Mouse (Mus musculus): ENCODE measurements around the gene Sppl2c.
A peak's percentile ranks its signal among the peaks of the same experiment; 100 is the strongest.
"Not testable (repeated sequence)": the region's sequence is repeated elsewhere in the genome, so short reads cannot be mapped to it uniquely, and the experiment has no call there.

Gene Sppl2c

DNA sequence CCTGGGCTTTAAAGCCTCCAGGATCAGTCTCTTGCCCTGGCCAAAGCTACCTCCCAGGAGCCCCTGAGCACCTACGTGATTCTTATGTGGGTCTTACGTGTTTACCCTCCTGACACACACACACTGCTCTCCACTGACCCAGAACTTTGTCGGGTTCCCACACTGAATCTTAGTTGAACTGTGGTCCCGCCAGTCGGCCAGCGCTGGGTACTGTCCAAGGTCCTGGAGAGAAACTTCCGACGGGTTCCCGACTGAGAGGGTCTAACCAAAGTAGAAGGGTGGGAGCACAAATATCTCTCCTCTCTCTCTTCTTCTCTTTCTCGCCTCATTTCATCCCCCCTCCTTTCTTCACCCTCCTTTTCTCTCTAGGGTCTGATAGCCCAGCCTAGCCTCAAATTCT, 11.7 kb downstream of the Sppl2c start:
- peak in 1 of 2 experiments; percentile 57 for DNase-seq

DNA sequence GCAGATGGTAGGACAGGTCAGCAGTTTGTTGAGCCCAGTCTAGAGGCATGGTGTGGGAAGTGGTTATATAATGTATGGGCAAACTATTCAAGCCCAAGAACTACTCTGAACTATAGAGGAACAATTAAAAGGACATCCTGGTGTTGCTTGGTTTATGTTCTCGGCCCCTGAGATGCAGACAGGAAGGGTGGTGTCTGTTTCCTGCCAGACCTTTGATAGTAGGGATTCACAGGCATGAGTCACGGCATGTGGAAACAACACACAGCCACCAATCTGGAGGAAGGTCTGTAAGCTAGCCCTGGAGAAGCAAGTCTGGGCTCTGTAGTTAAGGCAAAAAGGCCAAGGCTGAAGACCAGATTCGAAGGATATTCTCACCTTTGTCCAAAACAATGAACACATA, 17.1 kb downstream of the Sppl2c start:
- no peak for DNase-seq

DNA sequence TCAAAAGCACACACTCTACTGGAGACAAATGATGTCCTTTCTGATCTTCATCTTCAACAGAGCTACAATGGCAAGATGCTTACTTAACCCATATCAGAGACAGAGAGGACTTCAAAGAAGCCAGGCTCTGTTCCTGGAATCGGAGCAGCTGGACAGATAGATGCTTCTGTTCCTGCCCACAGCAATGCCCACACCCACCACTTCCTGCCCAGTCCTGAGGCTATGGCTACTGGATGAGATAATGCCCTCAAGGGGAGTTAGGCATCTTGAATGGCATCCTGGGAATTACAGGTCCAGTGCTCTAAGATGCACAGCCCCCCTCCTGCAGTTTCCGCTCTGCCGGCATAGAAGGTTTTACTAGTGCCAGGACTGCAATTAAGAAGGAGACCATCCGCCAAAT, 20.4 kb downstream of the Sppl2c start:
- DNase-seq, result no peak

DNA sequence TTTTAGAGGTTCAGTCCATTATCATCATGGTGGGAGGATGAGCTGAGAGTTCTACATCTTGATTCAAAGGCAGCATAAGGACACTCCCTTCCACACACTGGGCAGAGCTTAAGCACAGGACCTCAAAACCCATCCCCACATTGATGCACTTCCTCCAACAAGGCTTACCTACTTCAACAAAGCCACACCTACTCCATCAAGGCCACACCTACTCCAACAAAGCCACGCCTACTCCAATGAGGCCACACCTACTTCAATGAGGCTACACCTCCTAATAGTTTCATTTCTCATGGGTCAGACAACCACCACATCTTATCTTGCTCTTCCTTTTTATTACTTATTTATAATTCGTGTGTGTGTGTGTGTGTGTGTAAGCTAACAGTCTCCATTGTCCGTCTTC, 22.9 kb downstream of the Sppl2c start:
- no peak for DNase-seq

DNA sequence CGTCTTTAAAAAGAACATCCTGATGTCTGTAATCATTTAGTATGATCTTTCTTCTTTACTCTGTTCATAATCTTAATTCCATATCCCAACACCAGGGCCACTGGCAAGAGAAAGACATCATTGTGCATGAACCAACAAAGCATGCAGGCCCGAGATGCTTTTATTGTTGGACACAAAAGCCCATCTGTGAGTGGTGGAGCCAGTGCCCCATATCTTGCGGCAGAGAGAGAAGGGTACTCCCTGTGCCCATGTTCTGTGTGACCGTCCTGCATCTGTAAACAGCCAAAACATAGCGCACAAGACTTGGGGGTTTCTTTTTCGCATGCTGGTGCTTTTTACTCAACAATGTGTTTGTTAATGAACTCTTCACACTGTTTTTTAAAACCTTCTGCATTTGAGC, 25.1 kb downstream of the Sppl2c start:
- no peak for DNase-seq

DNA sequence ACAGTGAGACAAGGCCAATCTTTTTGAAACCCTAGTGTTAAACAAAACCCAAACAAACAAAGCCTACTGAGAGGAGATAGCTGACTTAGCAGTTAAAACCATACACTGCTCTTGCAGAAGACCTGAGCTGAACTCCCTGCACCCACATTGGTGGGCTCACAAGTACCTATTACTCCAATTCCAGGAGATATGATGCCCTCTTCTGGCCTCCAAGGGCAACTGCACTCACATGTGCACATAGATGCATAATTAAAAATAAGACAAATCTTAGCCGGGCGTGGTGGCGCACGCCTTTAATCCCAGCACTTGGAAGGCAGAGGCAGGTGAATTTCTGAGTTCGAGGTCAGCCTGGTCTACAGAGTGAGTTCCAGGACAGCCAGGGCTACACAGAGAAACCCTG, 28.0 kb downstream of the Sppl2c start:
- not testable (repeated sequence) for DNase-seq

DNA sequence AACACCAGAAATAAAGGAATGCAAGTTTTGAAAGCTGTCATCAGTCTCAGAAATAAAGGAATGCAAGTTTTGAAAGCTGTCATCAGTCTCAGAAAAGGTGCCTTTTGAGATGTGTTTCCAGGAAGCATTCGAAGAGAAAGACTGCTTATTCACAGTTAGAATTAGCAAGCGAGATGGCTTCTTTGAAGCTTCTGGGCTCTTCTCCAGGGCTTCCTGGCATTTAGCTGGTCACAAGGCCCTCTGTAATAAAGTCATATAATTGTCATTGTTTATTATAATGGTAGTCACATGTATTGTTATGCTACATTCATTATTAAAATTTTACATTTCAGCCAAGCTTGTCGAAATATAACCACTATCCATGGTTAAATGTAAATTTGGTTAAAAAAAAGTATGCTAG, 31.9 kb downstream of the Sppl2c start:
- no peak for DNase-seq

DNA sequence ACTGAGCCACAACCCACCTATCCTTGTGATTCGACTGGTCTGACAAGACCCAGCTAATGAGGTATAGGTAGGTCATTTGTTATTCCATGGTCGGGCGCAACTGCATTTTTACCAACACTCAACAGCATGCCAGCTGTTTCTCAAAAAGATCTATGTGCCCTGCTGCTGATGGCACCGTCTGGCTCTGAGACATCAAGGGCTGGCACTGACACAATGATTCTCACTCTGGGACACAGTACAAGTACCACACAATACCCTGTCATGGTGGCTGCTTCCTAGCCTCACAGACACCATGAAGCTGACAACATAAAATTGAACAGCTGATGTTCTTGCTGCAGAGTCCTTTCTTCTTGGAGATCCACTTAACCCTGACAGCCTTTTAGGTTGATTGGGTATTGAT, 34.2 kb downstream of the Sppl2c start:
- no peak for DNase-seq

DNA sequence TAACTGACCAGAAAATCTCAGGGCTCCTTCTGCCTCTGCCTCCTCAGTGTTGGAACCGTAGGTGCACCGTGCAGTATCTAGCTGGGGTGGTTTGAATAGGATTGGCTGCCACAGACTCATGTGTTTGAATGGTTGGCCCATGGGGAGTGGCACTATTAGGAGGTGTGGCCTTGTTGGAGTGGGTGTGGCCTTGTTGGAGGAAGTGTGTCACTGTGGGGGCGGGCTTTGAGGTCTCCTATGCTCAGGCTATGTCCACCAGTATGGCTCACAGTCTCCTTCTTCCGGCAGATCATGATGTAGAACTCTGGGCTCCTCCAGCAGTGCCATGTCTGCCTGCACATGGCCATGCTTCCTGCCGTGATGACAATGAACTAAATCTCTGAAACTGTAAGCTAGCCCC, 35.6 kb downstream of the Sppl2c start:
- no peak for DNase-seq

DNA sequence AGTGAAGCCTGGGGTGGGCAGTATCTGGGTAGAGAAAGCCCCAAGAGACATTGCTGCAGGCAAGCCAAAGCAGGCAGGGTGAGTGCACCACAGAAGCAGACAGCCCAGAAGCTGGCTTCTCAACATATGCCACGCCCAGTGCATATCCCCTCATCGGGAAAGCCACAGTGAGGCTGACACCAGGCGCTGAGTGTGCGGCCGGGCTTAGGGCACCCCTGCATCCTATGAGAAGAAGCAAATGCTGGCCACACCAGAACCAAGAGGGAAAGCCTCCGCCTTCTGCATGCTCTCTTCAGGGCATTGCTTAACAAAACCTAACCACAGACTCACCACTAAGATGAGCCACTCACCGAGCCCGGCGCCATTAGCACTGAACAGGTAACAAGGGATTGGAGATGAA, 37.2 kb downstream of the Sppl2c start:
- no peak for DNase-seq

DNA sequence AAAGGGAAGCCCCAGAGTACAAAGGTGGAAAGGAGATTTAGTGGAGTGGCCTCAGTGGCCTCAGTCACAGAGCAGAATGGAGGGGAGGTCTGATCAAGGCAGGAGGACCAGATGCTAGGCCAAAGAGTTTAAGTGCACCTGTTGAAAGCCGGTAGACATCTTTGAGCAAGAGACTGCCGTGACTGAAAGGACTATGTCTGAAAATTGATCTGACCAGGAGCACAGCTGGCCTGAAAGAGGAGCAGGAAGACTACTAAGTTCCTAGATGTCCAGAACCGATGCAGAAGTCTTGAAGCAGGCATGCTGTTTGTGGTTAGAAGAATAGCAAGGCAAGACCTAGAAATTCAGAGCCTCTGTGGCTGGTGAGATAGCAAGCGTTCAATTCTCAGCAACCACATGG, 43.3 kb downstream of the Sppl2c start:
- no peak for DNase-seq

DNA sequence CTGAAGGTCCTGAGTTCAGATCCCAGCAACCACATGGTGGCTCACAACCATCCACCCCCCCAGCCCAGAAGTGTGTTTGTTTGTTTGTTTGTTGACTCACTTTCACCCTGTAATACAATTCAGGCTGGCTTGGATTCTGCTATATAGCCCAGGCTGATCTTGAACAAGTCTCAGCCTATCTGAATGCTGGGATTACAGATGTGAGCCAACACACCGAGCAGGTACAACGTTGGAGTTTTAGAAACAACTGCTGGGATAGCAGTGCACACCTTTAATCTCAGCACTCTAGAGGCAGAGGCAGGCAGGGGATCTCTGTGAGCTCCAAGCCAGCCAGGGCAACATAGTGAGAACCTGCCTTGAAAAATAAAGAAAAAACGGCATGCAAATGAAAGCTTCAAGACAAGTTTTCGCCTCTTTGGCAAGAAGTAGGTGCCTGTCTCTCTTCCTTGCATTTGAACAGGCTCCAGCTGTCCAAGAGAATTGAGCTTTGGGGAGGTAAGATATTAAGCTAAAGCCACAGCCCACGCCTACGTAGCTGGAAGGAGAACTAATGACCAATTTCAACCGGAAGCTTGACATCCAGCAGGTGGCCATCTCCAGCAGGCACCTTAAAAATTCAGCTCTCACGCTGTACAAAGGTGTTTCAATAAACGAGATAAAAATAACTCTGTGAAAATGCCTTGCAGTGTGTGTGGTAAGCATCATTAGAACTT, 44.1 kb downstream of the Sppl2c start:
- peak; percentile 52 to 63 for DNase-seq

DNA sequence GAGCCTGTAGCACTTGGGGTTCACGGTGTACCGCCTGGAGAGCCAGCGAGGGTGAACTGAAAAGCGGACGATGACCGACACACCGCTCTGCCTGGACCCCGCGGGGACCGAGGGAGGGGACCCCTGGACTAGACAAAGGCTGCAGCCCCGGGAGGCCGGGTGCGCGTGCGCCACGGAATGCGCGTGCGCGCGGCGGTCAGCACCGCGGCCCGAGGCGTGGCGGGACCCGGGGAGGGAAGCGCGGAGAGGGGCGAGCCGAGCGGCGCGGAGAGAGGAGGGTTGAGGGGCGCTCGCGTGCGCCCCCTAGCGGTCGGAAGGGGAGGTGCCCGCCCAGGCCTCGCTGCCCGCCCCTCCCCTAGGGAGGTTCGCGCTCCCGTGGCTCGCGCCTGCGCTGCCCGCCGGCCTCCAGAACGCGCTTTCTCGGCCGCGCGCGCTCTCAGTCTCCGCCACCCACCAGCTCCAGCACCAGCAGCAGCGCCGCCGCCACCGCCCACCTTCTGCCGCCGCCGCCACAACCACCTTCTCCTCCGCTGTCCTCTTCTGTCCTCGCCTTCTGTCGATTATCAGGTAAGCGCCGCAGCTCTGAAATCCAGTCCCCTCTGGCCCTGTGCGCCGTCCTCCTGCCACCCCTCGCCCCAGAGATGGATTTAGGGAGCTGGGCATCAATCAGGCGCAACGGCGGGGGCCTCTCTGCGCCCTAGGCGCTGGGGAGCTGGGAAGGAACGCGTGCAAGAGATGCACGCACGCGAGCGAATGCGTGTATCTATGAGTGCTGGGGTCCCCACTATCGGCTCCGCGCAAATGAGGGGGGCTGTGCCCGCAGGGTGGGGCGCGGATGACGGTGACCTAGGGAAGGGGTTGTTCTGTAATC, 45.1 kb downstream of the Sppl2c start, which contains the start of gene Mapt:
Gene Mapt, plus strand, starts transcription at position 350 of the 871 bp plus-strand sequence.
- peak; percentile 87 to 94 for DNase-seq

DNA sequence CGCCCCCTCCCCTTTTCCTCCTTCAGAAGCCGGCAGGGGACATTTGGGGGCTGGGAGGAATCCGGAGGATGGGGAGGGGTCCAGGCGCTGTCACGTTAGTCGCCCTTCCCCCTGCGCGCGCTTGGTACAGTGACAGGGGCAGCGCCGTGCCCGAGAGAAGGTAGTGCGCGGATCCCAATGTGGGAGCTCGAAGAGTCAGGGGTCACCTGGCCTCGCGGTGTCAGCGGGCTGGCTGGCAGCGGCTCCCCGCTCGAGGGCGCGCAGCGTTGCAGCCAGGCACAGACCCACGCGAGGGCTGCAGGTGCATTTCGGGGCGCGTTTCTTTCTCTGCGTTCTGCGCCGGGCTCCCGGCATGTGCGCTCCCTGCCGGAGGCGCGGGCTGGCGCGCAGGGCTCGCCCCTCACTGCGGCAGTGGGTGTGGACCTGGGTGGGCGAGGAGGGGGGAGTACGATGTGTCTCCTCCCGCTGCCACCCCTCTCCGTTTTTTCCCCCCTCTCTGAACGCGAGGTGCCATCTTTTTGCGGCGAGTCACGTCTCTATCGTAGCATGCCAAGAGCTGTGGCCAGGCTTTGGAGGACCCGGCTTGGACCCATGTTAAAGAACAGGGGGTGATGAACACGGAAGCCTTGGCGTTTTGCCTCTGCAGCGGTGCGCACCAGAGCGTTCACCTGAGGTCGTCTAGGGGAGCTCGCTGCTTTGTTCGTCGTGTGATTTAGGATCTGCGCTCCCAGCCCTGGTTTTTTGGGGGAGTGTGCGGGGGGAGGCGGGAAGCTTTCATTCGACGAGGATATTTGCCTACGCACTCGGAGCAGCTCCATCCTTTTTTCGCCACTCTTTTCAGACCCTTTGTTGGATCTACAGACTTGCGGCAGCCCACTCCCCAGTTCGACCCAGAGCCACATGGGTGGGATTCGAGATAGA, 46.3 kb downstream of the Sppl2c start:
- DNase-seq, result peak; percentile 61 to 83

DNA sequence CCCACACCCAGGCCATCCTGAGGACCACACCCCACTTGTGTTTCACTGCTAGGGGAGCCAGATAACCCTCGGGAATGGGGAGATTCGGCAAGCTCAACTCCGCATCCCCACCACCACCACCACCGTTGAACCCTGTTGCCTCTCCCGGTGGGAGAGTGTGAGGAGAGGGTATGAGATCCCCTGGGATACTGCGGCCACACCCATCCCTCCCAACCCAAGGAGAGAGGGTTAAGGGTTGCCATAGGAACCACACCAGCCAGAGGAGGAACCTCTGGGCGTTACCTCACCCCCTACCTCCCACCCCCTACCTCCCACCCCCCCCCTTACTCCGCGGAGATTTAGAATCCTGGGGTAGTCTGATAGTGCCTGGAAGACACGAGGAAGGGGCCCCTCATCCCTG, 47.0 kb downstream of the Sppl2c start:
- DNase-seq, result no peak

DNA sequence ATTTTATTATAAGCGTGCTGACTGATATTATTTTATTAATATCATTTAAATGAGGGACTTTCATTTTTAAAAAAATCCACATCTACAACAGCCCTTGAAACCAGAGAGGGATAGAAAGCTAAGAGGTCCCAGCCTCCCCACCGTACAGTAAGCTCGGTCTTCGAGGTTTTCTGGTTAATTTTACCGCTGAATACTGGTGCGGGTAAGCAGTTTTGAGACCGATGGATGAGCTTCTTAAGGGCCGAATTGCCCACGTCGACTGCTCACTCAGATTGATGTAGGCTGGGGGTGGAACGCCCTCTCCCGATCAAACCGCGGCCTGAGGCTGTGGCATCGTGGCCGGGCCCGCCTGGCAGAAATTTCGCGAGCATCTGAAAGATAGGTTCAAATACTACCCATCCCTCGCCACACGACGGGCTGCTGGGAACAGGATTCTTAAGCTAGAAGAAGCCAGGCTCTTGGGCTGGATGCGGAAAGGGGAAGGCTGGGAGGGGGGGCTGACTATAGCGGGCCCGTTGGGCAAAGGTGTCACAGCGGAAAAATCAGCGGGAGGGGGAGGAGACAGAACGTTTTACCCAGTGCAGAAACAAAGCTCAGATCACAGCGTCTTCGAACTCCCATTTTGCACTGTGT, 47.6 kb downstream of the Sppl2c start:
- DNase-seq, result peak in 1 of 2 experiments; percentile 75

DNA sequence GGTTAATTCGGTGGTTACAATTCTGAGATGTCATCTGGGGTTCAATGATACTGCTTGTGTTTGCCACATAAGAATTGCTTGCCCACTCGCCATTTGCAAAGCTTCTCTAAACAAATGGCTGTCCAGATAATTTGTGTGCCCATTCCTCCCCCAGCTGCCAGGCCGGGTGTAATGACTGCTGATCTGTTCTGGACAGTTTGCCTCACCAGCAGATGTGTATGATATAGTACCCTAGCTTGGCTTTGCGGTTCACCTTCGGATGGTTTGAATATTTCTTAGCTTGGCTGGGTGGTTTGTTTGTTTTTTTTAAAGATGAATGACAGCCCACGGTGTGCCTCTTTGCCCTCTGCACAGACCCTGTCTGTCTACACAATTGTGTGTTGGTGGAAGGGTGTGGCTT, 48.6 kb downstream of the Sppl2c start:
- DNase-seq, result no peak

DNA sequence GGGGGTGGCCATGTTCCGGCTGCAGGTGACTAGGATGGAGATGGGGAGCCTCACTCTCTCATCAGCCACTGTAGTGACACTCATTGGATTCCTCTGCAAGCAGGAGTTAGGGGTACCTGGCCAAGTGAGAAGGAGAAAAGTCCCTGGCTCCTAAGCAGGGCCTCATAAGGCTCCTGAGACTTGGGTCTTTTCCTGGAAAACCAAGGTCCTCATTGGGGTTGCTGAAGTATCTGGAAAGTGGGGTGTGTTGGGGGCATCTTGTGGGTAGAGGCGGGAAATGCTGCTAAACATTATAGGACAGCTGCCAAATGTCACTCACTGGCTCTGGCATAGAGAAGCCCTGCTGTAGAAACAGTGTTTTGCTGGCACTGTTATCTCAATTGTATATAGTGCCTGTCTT, 49.8 kb downstream of the Sppl2c start:
- DNase-seq, result no peak

DNA sequence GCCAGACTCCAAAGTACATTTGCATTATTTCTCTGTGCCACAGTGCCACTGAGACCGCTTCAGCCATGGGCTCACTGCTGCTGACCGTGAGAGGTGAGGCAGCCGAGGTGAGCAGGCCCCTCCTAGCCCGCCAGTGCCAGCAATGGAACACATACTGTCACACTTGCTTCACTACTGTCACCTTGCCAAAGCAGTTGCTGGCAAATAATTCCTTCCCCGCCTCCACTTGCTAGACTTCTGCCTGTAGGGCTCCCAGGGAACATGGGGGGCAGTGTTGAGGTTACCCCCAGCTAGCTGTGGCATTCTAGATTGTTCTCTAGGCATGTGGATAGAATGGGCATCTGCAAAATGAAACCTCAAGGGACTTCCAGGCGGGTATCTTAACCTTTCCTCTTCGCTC, 51.1 kb downstream of the Sppl2c start:
- DNase-seq, result peak; percentile 67 to 87

DNA sequence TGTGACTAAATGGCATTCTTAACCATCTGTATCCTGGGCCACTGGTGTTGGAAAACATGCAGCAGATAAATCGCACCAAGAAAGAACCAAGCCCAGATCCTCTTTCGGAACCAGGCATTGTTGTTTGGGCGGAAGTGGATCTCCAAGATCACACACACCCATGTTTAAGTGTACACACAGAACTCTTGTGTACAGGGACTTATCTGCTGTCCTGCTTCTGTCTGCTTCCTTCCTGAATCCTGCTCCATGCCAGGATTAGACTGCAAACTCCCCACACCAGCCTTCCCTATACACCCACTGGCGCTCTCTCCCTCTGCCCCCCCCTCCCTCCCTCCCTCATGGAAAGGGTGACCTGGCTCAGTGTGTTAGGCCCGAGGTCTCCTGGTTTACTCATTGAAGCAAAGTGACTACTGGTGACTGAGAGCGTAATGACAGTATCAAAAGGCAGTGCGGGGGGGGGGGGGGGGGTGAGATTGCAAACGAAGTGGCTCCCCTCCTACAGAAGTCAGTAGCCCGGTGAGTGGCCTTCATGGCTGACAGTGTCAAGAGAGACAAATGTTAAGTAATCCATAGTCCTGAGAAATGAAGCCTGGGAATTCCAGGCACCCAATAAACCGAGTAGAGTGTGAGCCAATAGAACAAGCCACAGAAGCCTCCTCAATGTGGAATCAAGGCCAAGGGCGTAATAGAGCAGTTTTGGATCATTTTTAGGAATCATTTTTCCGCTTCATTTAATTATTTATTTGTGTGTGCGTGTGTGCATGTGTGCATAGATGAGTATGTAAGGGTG, 52.0 kb downstream of the Sppl2c start:
- no peak for DNase-seq
